Mouse (Mus musculus) T-cell, adult 2 months (primary cell): Measurements from ENCODE around the gene Clk2.
"Not testable (repeated sequence)": the region's sequence is repeated elsewhere in the genome, so short reads cannot be mapped to it uniquely, and the experiment has no call there.

Experiments
- DNase-seq: peaks from one replicate; pipeline ENCODE4 v3.0.0; 2022; ENCODE audit warnings: low spot score

Clk2 gene

DNA sequence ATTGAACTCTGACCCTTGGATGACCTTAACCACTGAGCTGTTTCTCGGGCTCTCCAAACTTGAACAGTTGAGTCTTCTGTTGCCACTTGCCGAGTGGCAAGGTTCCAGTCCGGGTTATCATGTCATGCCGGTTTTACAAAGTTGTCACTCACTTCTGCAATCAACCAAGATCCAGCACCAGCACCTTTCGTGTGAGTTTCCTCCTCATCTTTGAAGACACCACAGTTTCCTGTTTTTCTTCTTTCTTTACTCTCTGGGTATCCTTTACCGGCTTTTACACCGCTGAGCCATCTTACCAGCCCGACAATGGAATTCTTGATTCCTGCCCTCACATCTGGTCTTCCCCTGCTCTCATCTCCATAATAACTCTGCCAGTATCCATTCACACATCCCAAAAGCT lies 25.8 kb downstream of the Clk2 start:
- DNase-seq: peak; percentile 78

DNA sequence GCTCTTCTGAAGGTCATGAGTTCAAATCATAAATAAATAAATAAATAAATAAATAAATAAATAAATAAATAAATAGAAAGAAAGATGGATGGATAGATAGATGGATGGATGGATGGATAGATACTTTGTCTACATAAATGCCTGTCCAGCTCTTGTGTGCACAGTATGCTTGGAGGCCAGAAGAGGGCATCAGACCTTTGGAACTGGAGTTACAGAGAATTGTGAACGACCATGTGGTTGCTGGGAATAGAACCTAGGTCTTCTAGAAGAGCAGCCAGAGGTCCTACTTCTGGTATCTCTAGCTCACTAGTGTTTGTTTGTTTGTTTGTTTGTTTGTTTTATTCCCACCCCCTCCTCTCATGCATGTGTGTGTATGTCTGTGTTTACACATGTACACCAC lies 28.8 kb downstream of the Clk2 start:
- no peak for DNase-seq

DNA sequence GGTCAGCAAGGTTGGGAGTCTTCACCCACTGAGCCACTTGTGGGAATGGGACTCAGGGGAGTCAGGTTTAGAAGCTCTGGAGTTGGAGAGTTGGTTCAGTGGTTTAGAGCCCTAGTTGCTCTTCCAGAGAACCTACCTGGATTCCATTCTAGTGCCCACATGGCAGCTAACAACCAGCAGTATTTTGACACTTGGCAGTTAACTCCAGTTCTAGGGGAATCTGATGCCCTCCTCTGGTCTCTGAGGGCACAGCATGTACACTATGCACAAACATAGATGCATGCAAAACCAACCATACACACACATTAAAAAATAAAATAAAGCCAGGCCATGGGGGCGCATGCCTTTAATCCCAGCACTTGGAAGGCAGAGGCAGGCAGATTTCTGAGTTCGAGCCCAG lies 29.3 kb downstream of the Clk2 start:
- peak; percentile 70 for DNase-seq

DNA sequence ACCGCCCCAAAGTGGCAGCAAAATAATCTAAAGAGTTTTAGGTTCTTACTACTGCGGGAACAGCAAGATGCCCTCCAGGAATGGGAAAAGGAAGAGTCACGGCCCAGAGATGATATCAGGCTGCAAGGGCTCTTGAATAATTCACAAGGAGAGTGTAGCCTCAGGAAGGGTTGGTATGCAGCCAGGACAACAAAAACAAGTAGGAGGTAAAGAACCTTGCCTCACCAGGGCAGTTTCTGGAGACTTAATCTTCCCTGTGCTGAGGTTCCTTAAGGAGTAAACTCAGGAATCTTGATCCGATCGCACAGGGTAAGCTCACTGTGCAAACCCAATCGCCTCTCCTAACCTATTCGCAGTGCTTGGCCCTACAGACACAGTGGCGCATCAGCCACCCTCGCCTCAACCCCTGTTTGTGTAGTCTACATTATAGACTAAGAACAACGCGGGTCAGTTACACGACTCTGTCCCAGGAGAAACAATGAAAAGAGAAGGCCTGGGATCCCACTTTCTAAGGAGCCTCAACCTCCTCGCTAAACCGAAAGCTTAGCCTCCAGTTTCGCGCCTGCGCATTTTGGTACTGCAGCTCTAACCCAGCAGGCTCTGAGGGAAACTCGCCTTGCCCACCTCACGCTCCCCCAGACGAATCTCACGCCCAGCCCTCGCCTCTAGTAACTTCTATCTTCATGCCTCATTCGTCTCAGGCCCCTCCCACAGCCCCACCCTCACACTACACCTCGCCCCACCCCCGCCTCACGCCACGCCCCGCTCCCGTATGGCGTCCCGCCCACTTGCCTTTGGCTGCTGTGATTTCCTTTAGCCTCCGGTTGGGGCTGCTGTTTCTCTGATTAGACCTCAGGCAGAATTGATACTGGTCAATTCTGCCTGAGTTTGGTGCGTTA lies 31.6 kb downstream of the Clk2 start:
- peak; percentile 92 for DNase-seq

DNA sequence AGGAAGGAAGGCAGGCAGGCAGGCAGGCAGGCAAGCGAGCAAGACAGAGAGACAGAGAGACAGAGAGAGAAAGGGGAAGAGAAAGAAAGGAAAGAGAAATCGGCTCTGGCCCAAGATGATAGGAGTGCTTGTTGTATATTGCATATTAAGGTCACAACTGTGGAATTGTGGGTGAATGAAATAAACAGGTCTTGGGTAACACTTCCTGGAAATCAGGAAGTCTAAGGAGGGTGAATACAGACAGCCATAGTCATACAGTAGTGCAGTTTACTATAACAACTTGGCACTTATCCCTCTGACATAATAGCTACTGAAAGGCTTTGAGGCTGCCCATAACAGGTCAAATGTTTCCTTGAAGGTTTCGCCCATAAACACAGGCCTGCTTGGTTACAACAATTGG lies 35.2 kb downstream of the Clk2 start:
- no peak for DNase-seq

DNA sequence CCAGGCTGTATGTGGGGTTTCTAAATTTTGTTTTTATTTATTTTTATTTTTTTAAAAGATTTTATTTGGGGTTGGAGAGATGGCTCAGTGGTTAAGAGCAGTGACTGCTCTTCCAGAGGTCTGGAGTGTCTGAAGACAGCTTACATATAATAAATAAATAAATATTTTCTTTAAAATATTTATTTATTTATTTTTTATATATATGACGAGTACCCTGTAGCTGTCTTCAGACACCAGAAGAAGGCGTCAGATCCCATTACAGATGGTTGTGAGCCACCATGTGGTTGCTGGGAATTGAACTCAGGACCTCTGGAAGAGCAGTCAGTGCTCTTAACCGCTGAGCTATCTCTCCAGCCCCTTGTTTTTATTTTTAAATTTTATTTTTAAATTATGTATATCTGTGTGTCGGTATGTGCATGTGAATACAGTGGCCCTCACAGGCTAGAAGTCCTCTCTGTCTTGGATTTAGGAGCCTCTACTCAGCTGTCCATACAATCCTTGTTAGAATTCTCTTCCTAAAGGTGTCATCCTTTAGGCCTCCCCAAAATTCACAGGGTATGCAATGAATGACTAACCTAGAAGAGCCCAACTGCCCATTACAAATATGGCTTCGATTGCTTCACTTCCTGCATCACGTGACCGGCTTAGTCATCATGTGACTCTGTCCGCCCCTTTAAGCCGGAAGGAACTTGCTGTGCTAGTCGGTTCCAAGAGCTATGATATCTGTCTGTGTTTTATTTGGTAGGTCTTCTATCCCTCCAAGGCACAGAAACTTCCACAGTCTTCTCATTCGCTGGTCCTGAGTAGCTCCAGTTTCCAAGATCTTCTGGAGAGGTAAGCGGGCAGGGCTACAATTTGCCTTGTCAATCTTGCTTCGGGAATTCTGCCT lies 37.9 kb downstream of the Clk2 start, which contains the start of gene Gba:
TSS of gene Gba (plus strand) at position 676 of the 889 bp plus-strand sequence.
- DNase-seq: peak; percentile 84

DNA sequence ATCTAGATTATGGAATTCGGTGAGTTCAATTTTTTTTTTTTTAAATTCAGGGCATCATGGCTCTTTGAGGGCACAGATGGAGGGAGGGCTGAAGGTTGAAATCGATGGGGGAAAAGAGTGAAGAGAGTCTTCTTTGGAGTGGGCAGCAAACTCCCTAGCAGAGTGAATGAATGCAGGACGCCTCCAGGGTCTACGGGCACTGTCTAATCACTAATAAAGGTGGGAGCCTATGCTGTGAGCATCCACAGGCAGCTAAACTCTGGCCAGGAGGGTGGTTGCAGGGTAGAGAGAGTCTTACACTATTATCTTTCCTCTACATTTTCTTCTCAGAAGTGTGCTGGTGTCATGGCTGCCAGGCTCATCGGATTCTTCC lies 38.5 kb downstream of the Clk2 start:
- DNase-seq: no peak

DNA sequence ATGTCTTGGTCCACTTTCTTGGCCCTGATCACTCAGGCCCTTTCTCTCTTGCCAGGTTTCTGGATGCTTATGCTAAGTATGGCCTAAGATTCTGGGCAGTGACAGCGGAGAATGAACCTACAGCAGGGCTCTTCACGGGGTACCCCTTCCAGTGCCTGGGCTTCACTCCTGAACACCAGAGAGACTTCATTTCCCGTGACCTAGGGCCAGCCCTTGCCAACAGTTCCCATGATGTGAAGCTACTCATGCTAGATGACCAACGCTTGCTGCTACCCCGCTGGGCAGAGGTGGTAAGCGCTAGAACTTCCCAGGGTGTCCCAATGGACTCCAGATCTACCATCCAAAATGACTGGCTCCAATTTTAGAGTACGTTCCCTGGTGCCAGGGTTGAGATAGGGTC lies 41.5 kb downstream of the Clk2 start:
- no peak for DNase-seq

DNA sequence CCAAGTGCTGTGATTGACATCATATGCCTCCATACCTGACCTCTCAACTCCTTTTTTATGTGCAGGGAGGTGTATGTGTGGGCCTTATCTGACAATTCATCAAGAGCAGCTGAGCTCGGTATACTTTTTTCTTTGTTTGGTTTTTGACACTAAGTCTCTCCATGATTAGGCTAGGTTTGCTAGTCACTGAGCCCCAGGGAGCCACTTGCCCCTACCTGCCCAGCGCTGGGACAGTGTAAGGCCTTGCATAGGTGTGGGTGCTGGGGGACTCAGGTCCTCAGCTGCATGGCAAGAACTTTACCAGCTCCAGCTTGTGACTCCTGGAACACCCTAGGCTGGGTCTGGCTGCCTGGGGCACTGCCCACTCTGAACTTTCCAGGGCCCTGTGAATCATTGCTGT lies 42.1 kb downstream of the Clk2 start:
- DNase-seq: no peak

DNA sequence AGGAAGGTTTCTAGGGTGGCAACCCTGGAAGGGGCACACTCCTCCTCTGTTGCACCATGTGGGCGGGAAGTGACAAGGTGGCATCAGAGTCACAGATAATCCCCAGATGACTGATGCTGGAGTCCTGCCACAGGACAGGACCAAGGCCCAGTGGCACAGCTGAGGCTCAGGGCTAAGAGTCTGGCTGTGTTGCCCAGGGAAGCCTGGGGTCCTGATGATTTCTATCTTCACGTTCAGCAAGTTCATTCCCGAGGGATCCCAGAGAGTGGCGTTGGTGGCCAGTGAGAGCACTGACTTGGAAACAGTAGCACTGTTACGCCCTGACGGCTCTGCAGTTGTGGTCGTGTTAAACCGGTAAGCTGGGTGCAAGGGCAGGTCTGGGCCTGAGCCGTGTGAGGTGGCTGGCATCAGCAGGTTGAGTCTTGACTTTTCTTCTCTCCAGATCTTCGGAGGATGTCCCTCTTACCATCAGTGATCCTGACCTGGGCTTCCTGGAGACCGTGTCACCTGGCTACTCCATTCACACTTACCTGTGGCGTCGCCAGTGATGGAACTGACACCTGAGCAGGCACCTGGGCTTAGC lies 43.6 kb downstream of the Clk2 start:
- DNase-seq: no peak

DNA sequence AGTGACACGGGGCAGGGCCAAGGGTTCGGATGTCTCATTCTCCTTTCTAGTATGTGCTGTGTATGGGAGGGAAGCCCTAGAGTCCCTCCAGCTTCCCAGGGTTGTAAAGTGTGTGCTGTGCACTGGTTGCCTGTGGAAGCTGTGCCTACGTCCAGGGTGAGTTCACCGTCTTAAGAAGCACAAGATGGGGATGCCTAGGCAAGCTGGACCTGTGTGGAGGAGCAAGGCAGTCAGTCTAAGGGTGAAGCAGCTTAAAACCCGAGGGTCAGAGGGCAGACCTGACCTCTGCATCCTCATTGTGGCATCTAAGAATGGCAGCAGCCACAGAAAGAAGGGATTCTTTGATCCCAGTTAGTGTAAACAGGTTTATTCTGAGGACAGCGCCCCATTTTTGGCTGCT lies 44.1 kb downstream of the Clk2 start:
- DNase-seq: no peak

DNA sequence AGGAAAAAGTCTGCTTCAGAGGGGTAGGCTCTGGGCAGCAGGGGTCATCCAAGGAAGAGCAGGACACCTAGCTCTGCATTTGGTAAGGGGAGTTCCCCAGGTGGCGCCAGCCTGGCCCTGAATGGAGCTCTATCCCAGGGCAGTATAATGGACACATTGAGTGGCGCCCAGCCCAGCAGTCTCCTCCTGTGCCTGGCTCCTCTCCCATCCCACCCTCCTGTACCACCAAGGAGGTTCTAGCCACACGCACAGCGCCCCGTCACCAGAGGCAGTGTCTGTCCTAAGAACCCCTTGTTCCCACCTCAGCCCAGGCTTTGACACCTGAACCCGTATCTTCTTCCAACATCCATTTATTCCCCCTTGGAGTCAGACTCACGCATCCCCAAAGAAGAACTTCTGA lies 45.1 kb downstream of the Clk2 start:
- DNase-seq: no peak

DNA sequence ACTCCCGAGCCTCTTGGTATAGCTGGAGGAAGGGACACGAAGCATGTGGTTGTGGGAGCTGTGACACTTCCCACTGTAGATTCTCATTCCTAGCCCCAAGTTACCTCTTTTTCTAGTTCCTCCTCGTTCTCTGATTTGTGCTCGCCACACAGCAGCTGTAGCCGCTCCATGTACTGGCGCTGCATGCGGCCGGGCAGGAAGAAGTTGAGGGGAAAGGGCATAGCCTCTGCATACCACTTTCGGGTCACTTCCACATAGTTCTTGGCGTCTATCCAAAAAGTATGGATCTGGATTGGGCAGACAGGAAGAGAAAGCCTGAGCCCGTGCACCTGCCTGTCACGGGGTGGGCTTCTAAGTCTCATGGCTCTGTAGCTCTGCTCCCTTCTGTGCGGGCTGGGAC lies 45.6 kb downstream of the Clk2 start:
- no peak for DNase-seq

DNA sequence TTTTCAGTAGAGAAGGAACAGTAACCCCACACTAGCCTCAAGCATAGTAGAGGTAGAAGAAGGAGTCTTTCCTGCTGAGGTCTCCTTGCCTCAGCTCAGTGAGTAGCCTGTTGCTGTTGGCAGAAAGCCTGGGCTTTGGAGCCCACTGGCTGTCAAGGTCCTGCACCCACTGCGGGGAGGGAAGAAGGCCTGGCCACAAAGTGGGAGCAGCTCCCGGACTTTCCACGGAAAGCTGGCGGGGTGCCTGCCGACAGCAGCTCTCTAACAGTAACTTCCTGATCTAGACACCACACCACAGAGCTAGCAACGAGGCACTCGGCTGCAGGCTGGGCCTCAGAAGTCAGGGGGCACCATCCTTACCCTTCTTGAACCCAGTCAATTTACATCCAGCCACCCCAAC lies 46.1 kb downstream of the Clk2 start:
- no peak for DNase-seq

DNA sequence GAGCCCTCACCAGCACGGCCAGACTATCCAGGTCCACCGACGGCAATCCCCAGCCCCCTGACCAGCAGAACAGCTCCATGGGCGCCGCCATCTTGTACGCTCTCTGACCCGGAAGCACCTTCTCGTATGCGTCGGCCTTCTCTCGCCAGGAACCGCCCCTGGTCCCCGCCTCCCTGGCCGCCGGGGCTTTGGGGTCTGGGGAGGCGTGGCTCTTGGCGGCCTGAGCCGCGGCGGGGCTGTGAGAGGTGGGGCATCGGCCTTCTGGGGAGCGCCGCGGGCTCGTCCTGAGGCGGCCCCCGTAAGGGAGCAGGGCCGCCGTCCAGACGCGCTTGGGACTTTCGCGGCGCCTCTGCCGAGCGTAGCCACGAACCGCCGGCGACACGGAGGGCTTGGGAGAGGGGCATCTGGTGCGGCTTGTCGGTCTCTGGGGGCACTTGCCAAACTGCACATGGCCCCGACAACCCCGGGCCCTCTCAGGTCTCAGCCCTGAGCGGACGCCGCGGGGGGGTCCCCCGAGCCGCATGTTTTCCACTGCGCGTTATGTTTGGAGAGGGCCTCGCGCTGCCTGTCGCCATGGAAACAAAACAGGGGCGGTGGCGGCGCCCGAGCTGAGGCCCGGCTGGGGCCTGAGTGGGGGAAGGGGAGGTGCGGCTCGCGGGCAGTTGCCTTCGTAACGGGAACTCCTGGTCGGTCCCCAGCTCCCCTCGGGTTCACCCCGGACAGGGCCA lies 49.4 kb downstream of the Clk2 start:
- peak; percentile 91 for DNase-seq

DNA sequence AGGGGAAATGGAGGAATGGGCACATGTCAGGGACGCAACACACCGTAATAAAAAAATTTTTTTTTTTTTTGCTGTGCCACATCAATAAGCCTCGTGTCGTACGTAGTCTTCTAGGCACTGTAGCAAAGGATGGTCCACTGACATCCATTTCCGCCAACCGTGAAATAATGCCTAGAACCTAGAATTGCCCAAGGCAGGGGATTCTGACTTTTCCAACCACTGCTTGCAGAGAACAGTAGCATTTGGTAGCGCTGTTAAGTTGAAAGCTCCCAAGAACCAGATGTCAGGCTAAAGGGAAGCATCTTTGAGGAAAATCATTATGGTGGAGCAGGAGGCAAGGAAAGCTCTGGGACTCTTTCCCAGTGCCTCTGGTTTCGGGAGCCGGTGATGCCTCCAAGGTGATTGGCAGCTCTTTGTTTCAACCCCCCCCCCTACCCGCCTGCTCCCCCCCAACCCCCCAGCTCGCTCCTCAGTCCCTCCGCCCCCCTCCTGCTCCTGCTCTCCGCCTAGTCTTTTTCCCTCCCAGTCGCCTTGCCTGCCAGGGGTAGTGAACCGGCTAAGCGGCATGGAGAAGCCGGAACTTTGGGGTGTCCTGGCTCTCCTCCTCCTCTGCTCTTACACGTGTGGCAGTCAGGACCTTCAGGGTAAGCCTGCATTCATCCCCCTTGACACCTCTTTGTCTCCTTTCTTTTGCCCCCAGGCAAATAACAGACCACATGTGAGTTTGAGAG lies 50.3 kb downstream of the Clk2 start, which contains the start of gene Thbs3:
TSS of gene Thbs3 (plus strand) at position 500 of the 731 bp plus-strand sequence.
- no peak for DNase-seq

DNA sequence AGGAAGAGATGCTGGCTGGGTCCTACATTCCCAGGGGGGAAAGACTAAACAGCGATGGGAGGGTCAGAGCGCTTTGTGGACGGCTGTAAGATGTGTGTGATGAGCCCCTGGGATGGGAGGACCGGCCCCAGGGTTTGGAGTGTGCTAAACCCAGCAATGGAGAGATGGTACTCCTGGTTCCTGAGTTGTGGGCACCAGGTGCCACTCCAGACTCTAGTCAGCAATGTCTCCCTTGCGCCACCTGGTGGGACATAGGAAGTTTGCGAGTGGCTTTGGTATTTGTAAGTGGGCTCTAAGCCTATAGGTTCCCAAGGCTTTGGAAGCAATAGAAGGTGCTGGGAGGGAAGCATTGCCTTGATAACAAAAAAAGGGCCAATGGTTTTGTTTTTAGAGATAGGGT lies 51.3 kb downstream of the Clk2 start:
- peak; percentile 84 for DNase-seq

DNA sequence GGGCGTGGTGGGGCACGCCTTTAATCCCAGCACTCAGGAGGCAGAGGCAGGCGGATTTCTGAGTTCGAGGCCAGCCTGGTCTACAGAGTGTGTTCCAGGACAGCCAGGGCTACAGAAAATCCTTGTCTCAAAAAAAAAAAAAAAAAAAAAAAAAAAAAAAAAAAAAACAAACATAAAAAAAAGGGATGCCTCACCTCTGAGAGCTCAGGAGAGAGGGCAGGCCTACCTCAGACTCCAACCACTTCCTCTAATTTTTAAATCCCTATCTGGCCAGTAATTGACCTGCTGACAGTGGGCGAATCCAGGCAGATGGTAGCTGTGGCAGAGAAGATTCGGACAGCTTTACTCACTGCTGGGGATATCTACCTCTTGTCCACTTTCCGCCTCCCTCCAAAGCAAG lies 51.8 kb downstream of the Clk2 start:
- not testable (repeated sequence) for DNase-seq

DNA sequence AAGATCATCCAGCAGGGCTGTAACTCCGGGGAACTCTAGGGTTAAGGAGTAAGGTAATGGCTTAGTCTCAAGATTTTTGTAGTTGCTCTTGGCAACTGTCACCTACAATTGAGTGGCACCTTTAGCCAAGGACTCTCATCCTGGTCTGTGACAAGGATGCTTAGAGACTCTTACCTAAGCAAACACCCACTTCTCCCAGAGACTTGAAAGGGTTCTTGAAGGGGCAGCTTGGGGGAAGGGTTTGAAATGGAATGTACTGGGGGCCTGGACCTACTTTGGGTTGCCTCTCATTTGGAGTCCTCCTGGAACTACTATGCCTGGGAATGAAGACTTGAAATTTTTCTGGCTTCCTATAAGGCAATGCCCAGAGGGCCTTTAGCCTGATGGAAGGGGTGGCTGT lies 53.7 kb downstream of the Clk2 start:
- DNase-seq: no peak

DNA sequence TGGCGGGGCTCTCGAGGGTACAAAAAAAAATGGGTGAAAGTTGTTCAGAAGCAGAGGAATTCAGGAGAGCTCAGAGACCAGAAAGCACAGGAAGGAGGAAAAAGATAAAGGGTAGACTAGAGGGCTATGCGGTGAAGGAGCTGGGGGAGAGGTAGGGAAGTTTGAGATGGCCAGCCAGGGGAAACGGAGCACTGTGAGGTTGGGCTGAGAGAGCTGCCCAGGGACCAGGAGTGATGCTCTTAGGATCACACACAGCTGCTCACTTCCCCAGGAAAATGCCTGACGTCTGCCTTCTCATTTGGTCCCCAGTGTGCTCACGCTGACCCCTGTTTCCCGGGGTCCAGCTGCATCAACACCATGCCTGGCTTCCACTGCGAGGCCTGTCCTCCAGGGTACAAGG lies 55.0 kb downstream of the Clk2 start:
- DNase-seq: no peak

DNA sequence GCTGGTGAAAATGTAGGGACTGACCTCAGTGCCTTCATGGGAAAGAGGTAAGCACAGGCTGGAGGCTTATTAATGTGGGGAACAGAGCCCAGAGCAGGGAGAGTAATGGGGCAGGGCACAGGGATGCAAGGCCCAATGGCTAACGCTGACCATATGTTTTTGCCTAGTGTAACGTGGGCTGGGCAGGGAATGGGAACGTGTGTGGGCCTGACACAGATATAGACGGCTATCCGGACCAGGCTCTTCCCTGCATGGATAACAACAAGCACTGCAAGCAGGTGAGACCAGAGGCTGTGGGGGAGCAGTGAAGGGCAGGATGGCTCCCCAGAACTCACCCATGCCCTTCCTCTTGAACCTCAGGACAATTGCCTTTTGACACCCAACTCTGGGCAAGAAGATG lies 56.6 kb downstream of the Clk2 start:
- DNase-seq: no peak
